Mouse (Mus musculus) thymus, adult 2 months (tissue): ENCODE data around the gene Tac2.

Source experiments
- CTCF ChIP-seq: fragments of 200-500 bp; IDR thresholded peaks from 2 replicates; pipeline ENCODE4 v1.5.1; 2012; ENCODE audit warnings: mild to moderate bottlenecking, control low read depth, low read length, moderate library complexity, borderline replicate concordance; ENCODE audit not compliant: control insufficient read depth, poor library complexity, insufficient read depth; ENCODE audit errors: extremely low read depth
- POLR2A ChIP-seq: fragments of 200-500 bp; IDR thresholded peaks from 2 replicates; pipeline ENCODE4 v1.6.1; 2012; ENCODE audit warnings: mild to moderate bottlenecking, low read length, control low read depth, moderate library complexity; ENCODE audit not compliant: control insufficient read depth, poor library complexity, insufficient read depth; ENCODE audit errors: extremely low read depth

DNA sequence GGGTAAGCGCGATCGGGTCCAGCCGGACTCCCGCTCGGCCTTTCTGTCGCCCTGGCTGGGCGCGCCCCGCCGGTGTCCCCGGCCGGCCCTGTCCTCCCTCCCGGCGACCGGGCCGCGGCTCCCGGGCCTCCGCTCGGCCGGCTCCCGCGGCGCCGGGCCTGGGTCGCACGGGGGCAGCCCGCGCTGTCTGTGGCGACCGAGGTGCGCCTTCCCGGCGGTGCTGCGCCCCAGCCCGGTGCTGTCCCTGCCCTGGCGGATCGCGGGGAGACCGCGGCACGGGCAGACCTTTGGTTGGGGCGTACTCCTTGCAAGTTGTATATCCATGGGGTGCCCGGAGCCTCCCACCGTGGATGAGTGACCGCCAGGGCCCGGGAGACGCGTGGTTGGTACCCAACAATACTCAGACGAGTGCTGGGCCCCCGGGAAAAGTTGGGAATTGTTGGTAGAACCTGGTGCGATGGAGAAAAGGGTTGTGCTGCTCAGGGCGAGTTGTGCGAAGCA, 15.4 kb downstream of the Tac2 start:
- TF ChIP-seq CTCF (no peak), POLR2A (no peak)
